Mouse (Mus musculus): ENCODE measurements around the gene Gm21190. TPM values are rescaled to one million over a fixed set of nuclear protein-coding genes. Genes with fewer than 3 reads are reported as not detected.
"Not testable (repeated sequence)": the region's sequence is repeated elsewhere in the genome, so short reads cannot be mapped to it uniquely, and the experiment has no call there.

Gm21190 gene
- polyA plus RNA-seq, 1 experiment from 2014 or later: not detected

GRCm38 (mm10) chr5:15509911-15510310 lies 19.1 kb downstream of the Gm21190 start:
- not testable (repeated sequence) for H3K9ac ChIP-seq; H3K36me3 ChIP-seq; ATAC-seq (ENCODE audit: insufficient number of reproducible peaks, low FRiP score, low TSS enrichment, low read depth); H3K9me3 ChIP-seq; H3K4me1 ChIP-seq; H3K4me2 ChIP-seq; H3K4me3 ChIP-seq; H3K27me3 ChIP-seq; H3K27ac ChIP-seq
- WGBS: 80% methylated on average over 1 of the region's 1 CpGs

GRCm38 (mm10) chr5:15508460-15509451 lies 20.3 kb downstream of the Gm21190 start:
- 71% methylated on average over 6 of the region's 6 CpGs for WGBS
- H3K36me3 ChIP-seq, H3K9ac ChIP-seq, H3K27me3 ChIP-seq, H3K27ac ChIP-seq, H3K4me1 ChIP-seq, H3K4me3 ChIP-seq, H3K4me2 ChIP-seq, H3K9me3 ChIP-seq: not testable (repeated sequence)
- peak; percentile 16; the same call in 1 of the 2 replicates for ATAC-seq (ENCODE audit: insufficient number of reproducible peaks, low FRiP score, low TSS enrichment, low read depth)

- not testable (repeated sequence) for H3K4me2 ChIP-seq, H3K27ac ChIP-seq, H3K36me3 ChIP-seq, H3K27me3 ChIP-seq, H3K4me3 ChIP-seq, H3K9me3 ChIP-seq, H3K9ac ChIP-seq, H3K4me1 ChIP-seq
- ATAC-seq (ENCODE audit: insufficient number of reproducible peaks, low FRiP score, low TSS enrichment, low read depth): peak; percentile 82
- WGBS: 64% methylated on average over 6 of the region's 6 CpGs
Measured at GRCm38 (mm10) chr5:15507757-15508459, 21.1 kb downstream of the Gm21190 start.

DNA sequence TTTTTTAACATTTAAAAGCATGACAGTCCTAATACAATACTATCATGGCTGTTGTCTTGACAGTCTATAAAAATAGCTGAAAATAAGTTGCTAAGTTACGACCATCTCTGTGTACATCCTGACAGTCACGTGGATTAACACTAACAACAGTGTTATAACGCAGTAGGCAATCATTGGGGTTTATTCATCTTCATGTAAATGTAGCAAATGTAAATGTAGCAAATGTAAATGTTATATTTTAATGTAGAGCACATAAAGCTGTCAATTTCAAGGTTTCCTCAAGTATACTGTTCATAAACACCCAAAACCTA lies 21.8 kb downstream of the Gm21190 start:
- WGBS: 75% methylated on average over 3 of the region's 3 CpGs
- H3K9me3 ChIP-seq: no peaks in the 10 kb centered on the region; the same call in 1 of the 2 replicates
- H3K4me2 ChIP-seq: no peak overlapping the region
- H3K4me3 ChIP-seq: no peak overlapping the region
- H3K27ac ChIP-seq: no peak overlapping the region
- H3K27me3 ChIP-seq: no peaks in the 10 kb centered on the region
- H3K36me3 ChIP-seq: no peaks in the 10 kb centered on the region
- H3K9ac ChIP-seq: no peak overlapping the region
- H3K4me1 ChIP-seq: no peaks in the 10 kb centered on the region
- ATAC-seq (ENCODE audit: insufficient number of reproducible peaks, low FRiP score, low TSS enrichment, low read depth): 0 out of 2 replicates have a peak, but pooled peaks have one; percentile 47

DNA sequence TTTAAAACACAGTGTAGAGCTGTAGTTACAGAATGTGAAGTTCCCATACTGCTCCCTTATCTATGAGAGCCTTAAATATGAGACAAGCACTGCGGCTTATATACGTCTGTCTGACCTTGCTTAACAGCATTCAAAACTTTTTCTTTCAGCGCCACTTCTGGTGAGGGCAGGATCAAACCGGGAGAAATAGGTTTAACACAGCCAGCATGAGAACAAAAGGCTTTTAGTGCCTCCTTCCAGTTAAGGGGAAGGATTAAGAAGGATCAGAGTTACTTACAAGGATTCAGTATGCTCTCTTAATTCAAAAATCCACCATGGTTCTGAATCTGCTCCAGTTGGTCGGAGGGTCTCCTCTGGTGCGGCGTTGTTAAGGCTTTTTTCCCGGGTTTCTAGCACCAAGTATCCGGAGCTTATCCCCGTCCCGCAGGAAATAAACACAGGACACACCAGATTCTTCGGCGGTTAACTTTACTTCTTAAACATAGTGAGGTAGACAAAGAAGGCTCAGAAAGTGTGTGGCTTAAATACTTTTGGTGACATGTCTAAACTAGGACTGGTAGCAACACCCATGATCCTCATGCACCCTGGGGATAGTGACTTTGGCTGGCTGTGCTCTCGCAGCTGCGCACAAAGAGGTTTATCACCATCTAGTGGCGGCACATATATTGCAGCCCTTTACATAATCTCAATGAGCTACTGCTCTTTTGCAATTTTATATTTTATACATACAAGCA lies 22.3 kb downstream of the Gm21190 start:
- Histone ChIP-seq H3K4me2 (0 out of 2 replicates have a peak overlapping the region, but pooled peaks have one; percentile 2), H3K9me3 (no peaks in the 10 kb centered on the region; the same call in 1 of the 2 replicates), H3K4me1 (no peaks in the 10 kb centered on the region), H3K9ac (no peak overlapping the region), H3K36me3 (no peaks in the 10 kb centered on the region), H3K27me3 (no peaks in the 10 kb centered on the region), H3K27ac (no peak overlapping the region), H3K4me3 (peak overlapping the region; percentile 13; the same call in 1 of the 2 replicates)
- 48% methylated on average over 16 of the region's 16 CpGs for WGBS
- peak; percentile 67; the same call in 1 of the 2 replicates for ATAC-seq (ENCODE audit: insufficient number of reproducible peaks, low FRiP score, low TSS enrichment, low read depth)

GRCm38 (mm10) chr5:15498774-15499400 lies 30.1 kb downstream of the Gm21190 start:
- not testable (repeated sequence) for H3K36me3 ChIP-seq, H3K4me2 ChIP-seq, H3K9ac ChIP-seq, H3K27me3 ChIP-seq, H3K4me1 ChIP-seq, H3K4me3 ChIP-seq, H3K9me3 ChIP-seq, H3K27ac ChIP-seq
- peak; percentile 92 for ATAC-seq (ENCODE audit: insufficient number of reproducible peaks, low FRiP score, low TSS enrichment, low read depth)
- whole genome bisulfite sequencing: 32% methylated on average over 5 of the region's 5 CpGs

GRCm38 (mm10) chr5:15498350-15498749 lies 30.7 kb downstream of the Gm21190 start:
- not testable (repeated sequence) for ATAC-seq (ENCODE audit: insufficient number of reproducible peaks, low FRiP score, low TSS enrichment, low read depth)
- 72% methylated on average over 3 of the region's 3 CpGs for WGBS

GRCm38 (mm10) chr5:15490934-15491333 lies 38.1 kb downstream of the Gm21190 start:
- not testable (repeated sequence) for H3K9me3 ChIP-seq, H3K4me1 ChIP-seq, H3K27ac ChIP-seq, H3K4me3 ChIP-seq, H3K36me3 ChIP-seq, H3K9ac ChIP-seq, H3K27me3 ChIP-seq, H3K4me2 ChIP-seq
- 58% methylated on average over 2 of the region's 2 CpGs for WGBS
- 0 out of 2 replicates have a peak, but pooled peaks have one; percentile 61 for ATAC-seq (ENCODE audit: insufficient number of reproducible peaks, low FRiP score, low TSS enrichment, low read depth)

More at GRCm38 (mm10) chr5:15498350-15498749, 30.7 kb downstream of the Gm21190 start:
- H3K27me3 ChIP-seq, H3K27ac ChIP-seq, H3K9ac ChIP-seq, H3K4me1 ChIP-seq, H3K9me3 ChIP-seq, H3K4me3 ChIP-seq, H3K4me2 ChIP-seq, H3K36me3 ChIP-seq: not testable (repeated sequence)

DNA sequence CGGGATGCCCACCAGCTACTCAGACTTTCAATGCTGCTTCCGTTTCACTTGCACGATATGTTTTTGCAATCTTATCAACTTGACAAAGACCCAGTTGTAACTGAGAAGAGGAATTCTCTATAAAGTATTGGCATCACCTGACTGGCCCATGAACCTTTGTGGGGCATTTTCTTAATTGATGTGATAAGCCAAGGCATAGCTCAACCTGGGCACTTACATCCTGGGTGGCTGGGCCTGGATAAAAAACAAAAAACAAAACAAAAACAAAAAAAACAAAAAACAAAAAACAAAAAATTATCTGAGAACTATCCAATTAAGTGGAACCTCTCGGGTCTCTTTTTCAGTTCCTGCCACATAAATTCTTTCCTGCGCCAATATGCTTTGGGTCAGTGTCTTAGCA lies 40.3 kb downstream of the Gm21190 start:
- Histone ChIP-seq H3K4me2 (no peak overlapping the region), H3K9me3 (0 out of 2 replicates have a peak, but pooled peaks cover 10% of the 10 kb centered on the region), H3K4me1 (no peaks in the 10 kb centered on the region), H3K9ac (no peak overlapping the region), H3K36me3 (no peaks in the 10 kb centered on the region), H3K4me3 (no peak overlapping the region), H3K27me3 (no peaks in the 10 kb centered on the region), H3K27ac (no peak overlapping the region)
- 0 out of 2 replicates have a peak, but pooled peaks have one; percentile 74 for ATAC-seq (ENCODE audit: insufficient number of reproducible peaks, low FRiP score, low TSS enrichment, low read depth)
- 81% methylated on average over 5 of the region's 5 CpGs for WGBS

- H3K9me3 ChIP-seq: 0 out of 2 replicates have a peak, but pooled peaks cover 13% of the 10 kb centered on the region
- WGBS: 28% methylated on average over 2 of the region's 2 CpGs
- H3K9ac ChIP-seq; H3K36me3 ChIP-seq; H3K27me3 ChIP-seq; H3K4me3 ChIP-seq; H3K4me2 ChIP-seq; H3K4me1 ChIP-seq; H3K27ac ChIP-seq; ATAC-seq (ENCODE audit: insufficient number of reproducible peaks, low FRiP score, low TSS enrichment, low read depth): not testable (repeated sequence)
Measured at GRCm38 (mm10) chr5:15484616-15485015, 44.4 kb downstream of the Gm21190 start.

GRCm38 (mm10) chr5:15483576-15483975 lies 45.4 kb downstream of the Gm21190 start:
- H3K36me3 ChIP-seq, H3K27ac ChIP-seq, H3K4me3 ChIP-seq, H3K4me2 ChIP-seq, H3K4me1 ChIP-seq, H3K9ac ChIP-seq, H3K27me3 ChIP-seq: not testable (repeated sequence)
- 55% methylated on average over 4 of the region's 4 CpGs for WGBS
- 0 out of 2 replicates have a peak, but pooled peaks have one; percentile 30 for ATAC-seq (ENCODE audit: insufficient number of reproducible peaks, low FRiP score, low TSS enrichment, low read depth)
- 0 out of 2 replicates have a peak, but pooled peaks cover 13% of the 10 kb centered on the region for H3K9me3 ChIP-seq

Data from limb, embryonic 15.5 days (tissue).